Mouse (Mus musculus): ENCODE results near the gene Dlgap3. TPM values are rescaled to one million over a fixed set of nuclear protein-coding genes. Genes with fewer than 3 reads are reported as not detected.

The Dlgap3 gene
- polyA plus RNA-seq, 1 experiment: 1.0 TPM

DNA sequence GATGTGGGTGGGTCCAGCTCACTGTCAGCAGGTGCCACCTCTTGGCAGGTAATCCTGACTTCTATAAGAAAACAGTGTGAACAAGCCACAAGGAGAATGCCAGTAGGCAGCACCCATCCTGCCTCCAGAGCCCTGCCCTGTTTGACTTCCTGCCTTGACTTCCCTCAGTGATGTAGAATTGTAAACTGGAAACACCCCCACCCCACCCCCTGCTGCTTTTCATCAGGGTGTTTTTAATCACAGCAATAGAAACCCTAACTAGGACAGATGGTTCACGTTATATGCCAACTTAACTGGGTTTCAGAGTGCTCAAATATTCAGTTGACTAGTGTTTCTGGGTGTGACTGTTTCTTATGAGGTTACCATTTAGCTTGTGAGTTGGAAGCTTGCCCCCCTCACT is 15.7 kb upstream of the Dlgap3 start:
- 54% methylated on average over 1 of the region's 1 CpGs for WGBS
- Histone ChIP-seq H3K27ac (ENCODE audit: control insufficient read depth, insufficient read depth, low read depth, low read length, poor library complexity) (no peak overlapping the region), H3K4me1 (ENCODE audit: control insufficient read depth, insufficient read depth, low read length) (no peaks in the 10 kb centered on the region), H3K4me3 (replicated peaks; ENCODE audit: control insufficient read depth, low read depth, low read length) (no peak overlapping the region)
- TF ChIP-seq CTCF (IDR thresholded peaks at IDR 0.05; ENCODE audit: control insufficient read depth, insufficient read depth, low read length) (no peak), POLR2A (IDR thresholded peaks at IDR 0.05; ENCODE audit: borderline replicate concordance, control insufficient read depth, low read depth, low read length) (no peak)

DNA sequence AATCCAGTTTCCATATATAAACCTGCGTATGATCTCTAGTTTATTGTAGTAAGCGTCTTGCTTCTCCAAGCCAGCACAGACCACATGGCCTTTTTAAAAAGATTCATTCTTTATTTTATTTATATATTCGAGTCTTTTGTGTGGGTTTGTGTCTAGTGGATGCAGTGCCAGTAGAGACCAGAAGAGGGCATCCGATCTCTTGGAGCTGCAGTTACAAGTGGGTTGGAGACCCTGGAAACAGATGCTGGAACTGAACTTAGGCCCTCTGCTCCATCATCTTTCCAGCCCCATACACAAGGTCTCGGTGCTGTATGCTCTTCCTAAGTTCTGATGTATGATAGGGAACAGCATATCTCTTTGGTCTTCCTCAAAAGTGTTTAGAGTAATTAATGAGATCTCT is 13.2 kb upstream of the Dlgap3 start:
- no peaks in the 10 kb centered on the region for H3K4me1 ChIP-seq (ENCODE audit: control insufficient read depth, insufficient read depth, low read length)
- peak; percentile 25; the same call in 1 of the 2 replicates for TF ChIP-seq CTCF (IDR thresholded peaks at IDR 0.05; ENCODE audit: control insufficient read depth, insufficient read depth, low read length)
- no peak for TF ChIP-seq POLR2A (IDR thresholded peaks at IDR 0.05; ENCODE audit: borderline replicate concordance, control insufficient read depth, low read depth, low read length)
- no peak overlapping the region for H3K4me3 ChIP-seq (replicated peaks; ENCODE audit: control insufficient read depth, low read depth, low read length)
- WGBS: 51% methylated on average over 5 of the region's 5 CpGs
- no peak overlapping the region for H3K27ac ChIP-seq (ENCODE audit: control insufficient read depth, insufficient read depth, low read depth, low read length, poor library complexity)

DNA sequence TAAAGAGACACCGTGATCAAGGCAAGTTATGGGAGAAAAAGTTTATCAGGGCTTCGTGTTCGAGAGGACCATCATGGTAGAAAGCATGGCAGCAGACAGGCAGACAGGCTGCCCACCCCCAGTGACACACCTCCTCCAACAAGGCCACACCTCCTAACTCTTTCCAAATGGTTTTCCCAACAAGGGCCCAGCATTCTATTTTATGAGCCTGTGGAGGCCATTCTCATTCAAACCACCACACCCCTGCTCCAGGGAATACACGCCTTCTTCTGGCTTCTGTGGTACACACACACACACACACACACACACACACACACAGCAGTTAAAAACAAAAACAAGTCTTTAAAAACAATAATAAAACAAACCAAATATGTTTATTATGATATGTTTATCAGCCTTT is 11.3 kb upstream of the Dlgap3 start:
- H3K27ac ChIP-seq (ENCODE audit: control insufficient read depth, insufficient read depth, low read depth, low read length, poor library complexity): no peak overlapping the region
- H3K4me1 ChIP-seq (ENCODE audit: control insufficient read depth, insufficient read depth, low read length): no peaks in the 10 kb centered on the region
- TF ChIP-seq CTCF (IDR thresholded peaks at IDR 0.05; ENCODE audit: control insufficient read depth, insufficient read depth, low read length): no peak
- TF ChIP-seq POLR2A (IDR thresholded peaks at IDR 0.05; ENCODE audit: borderline replicate concordance, control insufficient read depth, low read depth, low read length): no peak
- H3K4me3 ChIP-seq (replicated peaks; ENCODE audit: control insufficient read depth, low read depth, low read length): no peak overlapping the region
- WGBS: 84% methylated on average over 4 of the region's 4 CpGs

DNA sequence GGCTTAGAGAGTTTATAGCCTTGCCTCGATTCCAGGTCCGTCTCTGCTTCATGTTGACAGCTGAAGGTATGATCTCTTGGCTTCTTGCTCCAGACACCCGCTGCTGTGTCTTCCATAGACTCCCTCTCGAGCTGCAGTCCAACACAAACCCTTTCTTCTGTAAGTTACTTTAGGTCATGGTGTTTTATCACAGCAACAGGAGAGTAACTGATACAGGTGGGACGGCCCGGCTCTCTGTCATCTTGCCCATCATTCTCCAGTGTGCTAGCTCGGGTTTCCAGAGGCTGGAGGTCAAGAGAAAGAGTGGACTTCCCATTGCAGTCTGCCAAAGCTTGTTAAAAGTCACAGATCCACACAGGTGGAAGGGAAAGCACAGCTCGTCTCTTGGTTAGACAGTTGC is 5.1 kb upstream of the Dlgap3 start:
- TF ChIP-seq CTCF (IDR thresholded peaks at IDR 0.05; ENCODE audit: control insufficient read depth, insufficient read depth, low read length) (no peak), POLR2A (IDR thresholded peaks at IDR 0.05; ENCODE audit: borderline replicate concordance, control insufficient read depth, low read depth, low read length) (no peak)
- Histone ChIP-seq H3K27ac (ENCODE audit: control insufficient read depth, insufficient read depth, low read depth, low read length, poor library complexity) (no peak overlapping the region), H3K4me1 (ENCODE audit: control insufficient read depth, insufficient read depth, low read length) (no peaks in the 10 kb centered on the region), H3K4me3 (replicated peaks; ENCODE audit: control insufficient read depth, low read depth, low read length) (no peak overlapping the region)
- 61% methylated on average over 8 of the region's 8 CpGs for WGBS

DNA sequence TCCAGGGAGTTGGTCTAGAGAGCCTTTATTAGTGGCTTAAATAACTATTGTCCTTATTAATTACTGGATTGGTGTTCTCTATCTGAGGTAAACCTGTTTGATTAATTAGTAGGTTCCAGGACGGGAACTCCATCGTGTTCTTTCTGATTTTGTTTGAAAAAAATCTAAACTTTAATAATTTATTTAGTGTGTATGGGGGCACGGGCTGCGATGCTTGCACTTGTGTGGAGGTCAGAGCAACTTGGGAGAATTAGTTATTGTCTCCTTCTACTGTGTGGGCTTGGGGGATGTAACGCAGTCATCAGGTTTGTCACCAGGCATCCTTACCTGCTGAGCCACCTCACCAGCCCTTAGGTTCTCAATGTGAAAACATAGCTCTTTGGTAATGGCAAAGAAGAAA is 1.9 kb upstream of the Dlgap3 start:
- TF ChIP-seq CTCF (IDR thresholded peaks at IDR 0.05; ENCODE audit: control insufficient read depth, insufficient read depth, low read length): no peak
- TF ChIP-seq POLR2A (IDR thresholded peaks at IDR 0.05; ENCODE audit: borderline replicate concordance, control insufficient read depth, low read depth, low read length): no peak
- WGBS: 69% methylated on average over 5 of the region's 5 CpGs
- no peak overlapping the region for H3K4me3 ChIP-seq (replicated peaks; ENCODE audit: control insufficient read depth, low read depth, low read length)
- H3K27ac ChIP-seq (ENCODE audit: control insufficient read depth, insufficient read depth, low read depth, low read length, poor library complexity): no peak overlapping the region
- no peaks in the 10 kb centered on the region for H3K4me1 ChIP-seq (ENCODE audit: control insufficient read depth, insufficient read depth, low read length)

DNA sequence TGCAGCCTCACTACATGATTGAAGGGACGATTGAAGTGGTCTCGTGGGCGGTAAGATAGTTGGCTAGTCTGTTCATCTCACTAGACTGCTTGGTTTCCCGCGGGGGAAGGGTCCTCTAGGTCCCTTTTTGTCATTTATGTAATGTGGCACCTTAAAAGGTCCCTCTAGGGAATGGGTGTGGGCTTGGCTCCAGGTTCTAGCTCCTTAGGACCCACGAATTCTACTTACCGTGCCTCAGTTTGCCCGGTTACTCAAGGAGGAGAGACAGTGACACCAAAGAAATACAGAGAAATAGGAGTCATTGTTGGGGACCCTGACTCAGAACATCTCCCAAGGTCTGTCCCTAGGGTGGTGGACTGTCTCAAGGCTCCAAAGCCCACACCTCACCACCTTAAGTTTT is 1.3 kb upstream of the Dlgap3 start:
- Histone ChIP-seq H3K27ac (ENCODE audit: control insufficient read depth, insufficient read depth, low read depth, low read length, poor library complexity) (no peak overlapping the region), H3K4me1 (ENCODE audit: control insufficient read depth, insufficient read depth, low read length) (no peaks in the 10 kb centered on the region), H3K4me3 (replicated peaks; ENCODE audit: control insufficient read depth, low read depth, low read length) (no peak overlapping the region)
- TF ChIP-seq POLR2A (IDR thresholded peaks at IDR 0.05; ENCODE audit: borderline replicate concordance, control insufficient read depth, low read depth, low read length): no peak
- TF ChIP-seq CTCF (IDR thresholded peaks at IDR 0.05; ENCODE audit: control insufficient read depth, insufficient read depth, low read length): no peak
- 13% methylated on average over 8 of the region's 8 CpGs for WGBS

DNA sequence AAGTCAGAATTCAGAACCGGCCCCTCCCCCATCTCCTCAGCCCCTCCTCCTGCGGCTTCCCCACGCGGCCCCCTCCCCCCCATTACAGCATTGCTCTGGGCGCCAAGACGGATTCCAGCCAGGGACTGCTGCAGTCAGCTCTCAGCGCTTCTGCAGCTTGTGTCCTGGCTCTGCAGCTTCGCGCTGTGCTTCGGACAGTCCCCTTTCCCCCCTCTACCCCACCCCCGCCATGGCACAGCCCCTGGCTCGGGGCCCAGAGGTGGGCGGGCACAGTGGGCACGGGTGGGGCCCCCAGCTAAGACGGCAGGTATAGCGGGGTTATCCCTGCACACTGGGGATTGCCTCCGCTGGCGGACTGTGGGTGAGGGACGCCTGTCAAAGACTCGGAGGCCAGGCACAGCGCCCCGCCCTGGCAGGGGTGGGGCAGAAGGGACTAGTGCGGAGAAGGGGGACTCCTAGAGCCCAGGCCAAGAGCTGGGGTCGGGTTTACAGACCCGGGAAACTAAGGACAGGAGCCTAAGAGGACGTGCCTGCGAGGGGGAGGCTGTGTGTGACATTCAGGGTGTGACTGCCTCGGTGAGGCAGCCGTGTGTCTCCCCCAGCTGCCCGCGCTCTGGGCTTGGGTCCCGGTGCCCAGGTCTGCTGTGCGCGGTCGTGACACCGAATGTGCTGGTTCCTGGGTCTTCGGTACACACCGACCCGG is 642 bp upstream of the Dlgap3 start:
- no peak overlapping the region; the same call in 1 of the 2 replicates for H3K27ac ChIP-seq (ENCODE audit: control insufficient read depth, insufficient read depth, low read depth, low read length, poor library complexity)
- H3K4me1 ChIP-seq (ENCODE audit: control insufficient read depth, insufficient read depth, low read length): no peaks in the 10 kb centered on the region
- WGBS: under 1% methylated on average over 39 of the region's 39 CpGs
- H3K4me3 ChIP-seq (replicated peaks; ENCODE audit: control insufficient read depth, low read depth, low read length): no peak overlapping the region
- TF ChIP-seq CTCF (IDR thresholded peaks at IDR 0.05; ENCODE audit: control insufficient read depth, insufficient read depth, low read length) (no peak), POLR2A (IDR thresholded peaks at IDR 0.05; ENCODE audit: borderline replicate concordance, control insufficient read depth, low read depth, low read length) (no peak)

DNA sequence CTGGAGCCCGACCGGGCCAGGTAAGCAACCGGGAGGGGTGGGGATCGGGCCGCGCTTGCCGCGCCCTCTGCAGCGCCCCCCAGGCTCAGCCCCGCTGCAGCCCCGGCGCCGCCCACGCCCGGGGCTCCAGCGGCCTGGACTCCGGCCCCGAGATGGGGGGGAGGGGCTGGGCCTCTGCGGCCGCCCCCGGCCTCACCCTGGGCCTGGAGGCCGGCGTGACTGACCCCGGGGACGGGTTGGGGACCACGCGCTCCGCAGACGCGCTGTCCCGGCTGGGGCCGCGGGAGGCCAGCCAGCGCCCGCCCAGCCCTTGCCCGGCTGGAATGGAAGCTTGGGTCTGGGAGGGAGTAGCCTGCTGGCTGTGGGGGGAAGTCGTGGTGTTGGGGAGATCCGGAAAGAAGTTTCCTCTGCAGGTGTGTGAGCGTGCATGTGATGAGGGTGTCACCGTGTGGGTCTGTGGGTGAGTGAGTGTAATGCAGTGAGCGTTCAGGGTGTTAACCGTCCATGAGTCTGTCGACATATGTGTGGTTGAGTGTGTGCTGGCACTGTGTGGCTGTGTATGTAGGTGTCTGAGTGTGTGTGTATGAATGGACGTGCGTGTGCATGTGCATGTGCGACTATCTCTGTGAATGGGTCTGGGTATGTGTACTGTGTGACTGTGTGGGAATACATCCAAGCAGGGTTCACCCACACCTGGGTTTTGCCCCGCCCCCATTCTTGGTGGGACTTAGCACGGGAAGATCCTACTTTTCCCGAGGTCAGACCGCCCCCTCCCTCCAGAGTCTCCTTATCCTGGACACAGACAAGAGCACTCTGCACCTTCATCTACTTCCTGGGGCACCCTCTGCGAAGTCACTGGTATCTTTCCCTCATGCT is 580 bp downstream of the Dlgap3 start:
- H3K4me3 ChIP-seq (replicated peaks; ENCODE audit: control insufficient read depth, low read depth, low read length): no peak overlapping the region
- H3K27ac ChIP-seq (ENCODE audit: control insufficient read depth, insufficient read depth, low read depth, low read length, poor library complexity): no peak overlapping the region
- no peaks in the 10 kb centered on the region for H3K4me1 ChIP-seq (ENCODE audit: control insufficient read depth, insufficient read depth, low read length)
- TF ChIP-seq POLR2A (IDR thresholded peaks at IDR 0.05; ENCODE audit: borderline replicate concordance, control insufficient read depth, low read depth, low read length): no peak
- no peak for TF ChIP-seq CTCF (IDR thresholded peaks at IDR 0.05; ENCODE audit: control insufficient read depth, insufficient read depth, low read length)
- 4% methylated on average over 51 of the region's 51 CpGs for WGBS

Data from bone marrow, adult 2 months (tissue).